Comparison of ENCODE assay signal across 13 mouse cellular contexts in genomic region chr12:15798019-15798418, GRCm38 (mm10). TPM values are rescaled to one million over a fixed set of nuclear protein-coding genes. Genes with fewer than 3 reads are reported as not detected.
DNase-seq lines count a peak whose midpoint lies in the region; ATAC-seq and TF ChIP-seq lines count a peak whose summit lies in the region.
"Had no signal": no experiment of that assay in that cellular context is flagged by ENCODE, and none has a peak within 500 bp of the region (broad histone marks: within the 10 kb centered on the region; RNA-seq: fewer than 3 reads in every experiment).

No protein-coding gene starts in this region.

- H3K4me1 ChIP-seq in heart, adult 2 months (ENCODE audit: control insufficient read depth, insufficient read depth, low read length) = peaks cover 33% of the 10 kb centered on the region
- H3K4me1 ChIP-seq in intestine, embryonic 15.5 days (replicated peaks) = peaks cover 10% of the 10 kb centered on the region; the same call in 1 of the 2 replicates
- H3K4me1 ChIP-seq in lung, embryonic 14.5 days (ENCODE audit: insufficient read depth) = 0 out of 2 replicates have a peak, but pooled peaks cover 3% of the 10 kb centered on the region
- peaks cover 37% of the 10 kb centered on the region for H3K4me1 ChIP-seq in hindbrain, embryonic 14.5 days (replicated peaks; ENCODE audit: control insufficient read depth, insufficient read depth, low read length)
- H3K4me1 ChIP-seq in forebrain, postnatal 0 days (ENCODE audit: insufficient read depth) = peaks cover 15% of the 10 kb centered on the region

- peak; percentile 14 for DNase-seq in gastrocnemius, adult 18-20 months (ENCODE audit: low spot score)
- no peak for DNase-seq in gastrocnemius, postnatal 25 days
- DNase-seq in heart, adult 2 months = peak in 1 of 2 experiments; percentile 60
- peak; percentile 53 for DNase-seq in lung, embryonic 14.5 days
- no peak for DNase-seq in cerebellum, adult 9-10 months
- no peak for DNase-seq in hindbrain, embryonic 14.5 days (ENCODE audit: low spot score)
- no peak for DNase-seq in forebrain, postnatal 0 days
- DNase-seq: cerebellum, adult 2 months; gastrocnemius, postnatal 10 days; thymus, postnatal 25 days had no signal

- TF ChIP-seq EP300 in heart, adult 2 months (IDR thresholded peaks at IDR 0.05; ENCODE audit: insufficient read depth, low read depth, low read length) = no peak

- H3K27me3 ChIP-seq in heart, adult 2 months (ENCODE audit: control insufficient read depth, insufficient read depth, low read length) = no peaks in the 10 kb centered on the region
- no peaks in the 10 kb centered on the region for H3K27me3 ChIP-seq in intestine, embryonic 15.5 days (replicated peaks)
- no peaks in the 10 kb centered on the region for H3K27me3 ChIP-seq in lung, embryonic 14.5 days (ENCODE audit: insufficient read depth, low read length)
- no peaks in the 10 kb centered on the region for H3K27me3 ChIP-seq in hindbrain, embryonic 14.5 days (ENCODE audit: control insufficient read depth, insufficient read depth, low read length)
- no peaks in the 10 kb centered on the region for H3K27me3 ChIP-seq in forebrain, postnatal 0 days (ENCODE audit: insufficient read depth, low read length)
- H3K27me3 ChIP-seq: embryonic facial prominence, embryonic 15.5 days had no signal

- 0 out of 2 replicates have a peak, but pooled peaks have one; percentile 21 for TF ChIP-seq POLR2A in heart, adult 2 months (IDR thresholded peaks at IDR 0.05; ENCODE audit: insufficient read depth, low read depth, low read length)

- TF ChIP-seq CTCF in heart, adult 2 months (IDR thresholded peaks at IDR 0.05) = no peak
- no peak for TF ChIP-seq CTCF in lung, embryonic 14.5 days (IDR thresholded peaks at IDR 0.05; ENCODE audit: low read depth)
- no peak for TF ChIP-seq CTCF in forebrain, postnatal 0 days (IDR thresholded peaks at IDR 0.05; ENCODE audit: low read depth)

- H3K9ac ChIP-seq in heart, adult 2 months (ENCODE audit: low read depth, low read length) = no peak overlapping the region
- H3K9ac ChIP-seq in intestine, embryonic 15.5 days = no peak overlapping the region
- H3K9ac ChIP-seq in lung, embryonic 14.5 days = no peak overlapping the region
- no peak overlapping the region for H3K9ac ChIP-seq in hindbrain, embryonic 14.5 days
- no peak overlapping the region for H3K9ac ChIP-seq in forebrain, postnatal 0 days
- H3K9ac ChIP-seq: embryonic facial prominence, embryonic 15.5 days had no signal

- ATAC-seq in intestine, embryonic 15.5 days = peak; percentile 74
- peak; percentile 20; the same call in 1 of the 2 replicates for ATAC-seq in lung, embryonic 14.5 days (ENCODE audit: insufficient read depth)
- no peak for ATAC-seq in hindbrain, embryonic 14.5 days (ENCODE audit: low FRiP score)
- ATAC-seq in forebrain, postnatal 0 days = no peak

- H3K9me3 ChIP-seq in intestine, embryonic 15.5 days = no peaks in the 10 kb centered on the region
- H3K9me3 ChIP-seq in lung, embryonic 14.5 days (ENCODE audit: low read depth, low read length) = no peaks in the 10 kb centered on the region
- no peaks in the 10 kb centered on the region for H3K9me3 ChIP-seq in hindbrain, embryonic 14.5 days (ENCODE audit: control insufficient read depth, low read length)
- H3K9me3 ChIP-seq in forebrain, postnatal 0 days (ENCODE audit: low read length) = no peaks in the 10 kb centered on the region
- H3K9me3 ChIP-seq: embryonic facial prominence, embryonic 15.5 days had no signal

- H3K4me2 ChIP-seq in intestine, embryonic 15.5 days (replicated peaks) = no peak overlapping the region
- H3K4me2 ChIP-seq in lung, embryonic 14.5 days = no peak overlapping the region
- no peak overlapping the region for H3K4me2 ChIP-seq in hindbrain, embryonic 14.5 days (replicated peaks)
- H3K4me2 ChIP-seq in forebrain, postnatal 0 days (ENCODE audit: low read depth) = no peak overlapping the region
- H3K4me2 ChIP-seq: embryonic facial prominence, embryonic 15.5 days had no signal

- intact Hi-C loops in heart, adult 2 months (cut with DNase I) = no loop called here

- peaks cover 57% of the 10 kb centered on the region for H3K36me3 ChIP-seq in heart, adult 2 months (ENCODE audit: control insufficient read depth, insufficient read depth, low read length)
- H3K36me3 ChIP-seq in intestine, embryonic 15.5 days = peaks cover 6% of the 10 kb centered on the region
- H3K36me3 ChIP-seq in lung, embryonic 14.5 days (ENCODE audit: insufficient read depth) = peaks cover 24% of the 10 kb centered on the region; the same call in 1 of the 2 replicates
- peaks cover 97% of the 10 kb centered on the region for H3K36me3 ChIP-seq in hindbrain, embryonic 14.5 days (replicated peaks; ENCODE audit: control insufficient read depth, insufficient read depth)
- peaks cover 61% of the 10 kb centered on the region for H3K36me3 ChIP-seq in forebrain, postnatal 0 days (ENCODE audit: insufficient read depth)

- H3K4me3 ChIP-seq in heart, adult 2 months = no peak overlapping the region
- no peak overlapping the region for H3K4me3 ChIP-seq in intestine, embryonic 15.5 days (replicated peaks)
- H3K4me3 ChIP-seq in lung, embryonic 14.5 days (ENCODE audit: low read depth, low read length) = no peak overlapping the region
- H3K4me3 ChIP-seq in hindbrain, embryonic 14.5 days (replicated peaks; ENCODE audit: low read length) = no peak overlapping the region
- no peak overlapping the region for H3K4me3 ChIP-seq in forebrain, postnatal 0 days (ENCODE audit: low read depth, low read length)
- H3K4me3 ChIP-seq: embryonic facial prominence, embryonic 15.5 days had no signal

- H3K27ac ChIP-seq in heart, adult 2 months = peak overlapping the region; percentile 74
- peak overlapping the region; percentile 9; the same call in 1 of the 2 replicates for H3K27ac ChIP-seq in intestine, embryonic 15.5 days
- H3K27ac ChIP-seq in lung, embryonic 14.5 days (ENCODE audit: low read depth) = no peak overlapping the region
- no peak overlapping the region for H3K27ac ChIP-seq in hindbrain, embryonic 14.5 days
- H3K27ac ChIP-seq in forebrain, postnatal 0 days (ENCODE audit: low read depth, low read length) = no peak overlapping the region
- H3K27ac ChIP-seq: embryonic facial prominence, embryonic 15.5 days; kidney, postnatal 0 days had no signal

- WGBS in heart, adult 2 months = 2% methylated on average over 7 of the region's 7 CpGs
- WGBS in intestine, embryonic 15.5 days = 26% methylated on average over 7 of the region's 7 CpGs
- WGBS in lung, embryonic 14.5 days = 27% methylated on average over 7 of the region's 7 CpGs
- WGBS in hindbrain, embryonic 14.5 days = 80% methylated on average over 7 of the region's 7 CpGs
- WGBS in forebrain, postnatal 0 days = 76% methylated on average over 7 of the region's 7 CpGs

- H3K79me2 ChIP-seq in heart, adult 2 months (replicated peaks; ENCODE audit: control insufficient read depth, insufficient read depth, low read length) = peaks cover 3% of the 10 kb centered on the region; the same call in 1 of the 2 replicates

RNA-seq across cellular contexts. Expression of gene Trib2, which starts 18.7 kb away (rescaled TPM):
- total RNA-seq in gastrocnemius, adult 18-20 months (2021) = 10 to 100 TPM in 1 of 2 experiments, 1 to 10 TPM in 1; 7.1 to 19.5 TPM
- total RNA-seq in gastrocnemius, postnatal 25 days (2021) = 10 to 100 TPM; 13.6 to 20.0 TPM
- 10 to 100 TPM; 20.4 to 32.7 TPM for total RNA-seq in heart, adult 2 months (2021)
- polyA plus RNA-seq in heart, adult 2 months (2012; rRNA removed) = 15.4 and 22.7 TPM in 2 replicates
- polyA plus RNA-seq in intestine, embryonic 15.5 days (2015; fragmentation: Nextera tagmentation; extraction: Ambion mirVana) = 18.5 and 21.1 TPM in 2 replicates
- polyA plus RNA-seq in lung, embryonic 14.5 days (2014; fragmentation: Nextera tagmentation; extraction: Ambion mirVana) = 20.8 TPM in 2 replicates
- polyA plus RNA-seq in hindbrain, embryonic 14.5 days (2014; fragmentation: Nextera tagmentation; extraction: Ambion mirVana) = 150 and 174 TPM in 2 replicates
- 114 and 152 TPM in 2 replicates for total RNA-seq in forebrain, postnatal 0 days (2014; rRNA removed)
- 59.0 and 82.3 TPM in 2 replicates for polyA plus RNA-seq in forebrain, postnatal 0 days (2015; fragmentation: Nextera tagmentation; extraction: Ambion mirVana)

Comparison
In these comparisons a context has a peak if more than half of its experiments do, and no peak if none do; other contexts are left out.
1. DNase-seq: peak in gastrocnemius, adult 18-20 months (single experiment) and lung, embryonic 14.5 days (single experiment); none in gastrocnemius, postnatal 25 days (single experiment), cerebellum, adult 9-10 months (single experiment), hindbrain, embryonic 14.5 days (single experiment) and forebrain, postnatal 0 days (single experiment).
2. H3K27ac ChIP-seq: peak in heart, adult 2 months (single experiment) and intestine, embryonic 15.5 days (single experiment); none in lung, embryonic 14.5 days (single experiment), hindbrain, embryonic 14.5 days (single experiment) and forebrain, postnatal 0 days (single experiment).
3. ATAC-seq: peak in intestine, embryonic 15.5 days (single experiment) and lung, embryonic 14.5 days (single experiment); none in hindbrain, embryonic 14.5 days (single experiment) and forebrain, postnatal 0 days (single experiment).